Mouse (Mus musculus): Measurements from ENCODE around the gene Zfp566. TPM values are rescaled to one million over a fixed set of nuclear protein-coding genes. Genes with fewer than 3 reads are reported as not detected.
A peak's percentile ranks its signal among the peaks of the same experiment; 100 is the strongest.
"Not testable (repeated sequence)": the region's sequence is repeated elsewhere in the genome, so short reads cannot be mapped to it uniquely, and the experiment has no call there.

Zfp566 gene
- 2.3 and 2.8 TPM in 2 replicates for total RNA-seq (2014; rRNA removed)
- 13.7 and 15.5 TPM in 2 replicates for polyA plus RNA-seq (2015; fragmentation: Nextera tagmentation; extraction: Ambion mirVana)

GRCm38 (mm10) chr7:30090092-30090969 lies at the start of gene Zfp566, which contains the start of gene Gm26920:
TSS of gene Zfp566 (minus strand) at chr7:30090527.
TSS of gene Gm26920 (minus strand) at chr7:30090410.
- H3K4me3 ChIP-seq (ENCODE audit: low read length): peak within 1 kb of the TSS; percentile 66
- DNase-seq (ENCODE audit: low spot score) (peak; percentile 99), ATAC-seq (peak; percentile 95)
- WGBS: under 1% methylated on average over 40 of the region's 40 CpGs
- peak within 1 kb of the TSS; percentile 79 for H3K27ac ChIP-seq
- H3K4me2 ChIP-seq (ENCODE audit: low read depth, low read length): peak within 1 kb of the TSS; percentile 81
- H3K9ac ChIP-seq (replicated peaks; ENCODE audit: low read length): peak within 1 kb of the TSS; percentile 61
- H3K4me1 ChIP-seq (ENCODE audit: insufficient read depth, low read length): peaks cover 9% of the 10 kb centered on the region; the same call in 1 of the 2 replicates
- H3K27me3 ChIP-seq (ENCODE audit: insufficient read depth, low read length): no peaks in the 10 kb centered on the region
- H3K36me3 ChIP-seq (ENCODE audit: insufficient read depth, low read length): peaks cover 2% of the 10 kb centered on the region
- H3K9me3 ChIP-seq (ENCODE audit: low read length): no peaks in the 10 kb centered on the region
- 0 out of 2 replicates have a peak, but pooled peaks have one; percentile 6 for TF ChIP-seq CTCF (IDR thresholded peaks at IDR 0.05; ENCODE audit: low read depth)

GRCm38 (mm10) chr7:30136826-30137225 lies 46.5 kb upstream of the Zfp566 start:
- TF ChIP-seq CTCF (IDR thresholded peaks at IDR 0.05; ENCODE audit: low read depth): no peak
- Histone ChIP-seq H3K9me3 (ENCODE audit: low read length) (no peaks in the 10 kb centered on the region), H3K9ac (replicated peaks; ENCODE audit: low read length) (no peak overlapping the region), H3K4me3 (ENCODE audit: low read length) (no peak overlapping the region), H3K4me1 (ENCODE audit: insufficient read depth, low read length) (no peaks in the 10 kb centered on the region), H3K27ac (no peak overlapping the region), H3K27me3 (ENCODE audit: insufficient read depth, low read length) (no peaks in the 10 kb centered on the region), H3K4me2 (ENCODE audit: low read depth, low read length) (no peak overlapping the region), H3K36me3 (ENCODE audit: insufficient read depth, low read length) (peaks cover 28% of the 10 kb centered on the region)
- 92% methylated on average over 10 of the region's 10 CpGs for WGBS
- DNase-seq (ENCODE audit: low spot score) (no peak), ATAC-seq (no peak)

GRCm38 (mm10) chr7:30132396-30132795 lies 42.1 kb upstream of the Zfp566 start:
- ATAC-seq (no peak), DNase-seq (ENCODE audit: low spot score) (no peak)
- Histone ChIP-seq H3K4me2 (ENCODE audit: low read depth, low read length) (no peak overlapping the region), H3K27me3 (ENCODE audit: insufficient read depth, low read length) (no peaks in the 10 kb centered on the region), H3K4me1 (ENCODE audit: insufficient read depth, low read length) (no peaks in the 10 kb centered on the region), H3K4me3 (ENCODE audit: low read length) (no peak overlapping the region), H3K36me3 (ENCODE audit: insufficient read depth, low read length) (peaks cover 48% of the 10 kb centered on the region), H3K9ac (replicated peaks; ENCODE audit: low read length) (no peak overlapping the region), H3K27ac (no peak overlapping the region), H3K9me3 (ENCODE audit: low read length) (no peaks in the 10 kb centered on the region)
- no peak for TF ChIP-seq CTCF (IDR thresholded peaks at IDR 0.05; ENCODE audit: low read depth)
- 94% methylated on average over 4 of the region's 4 CpGs for WGBS

- 95% methylated on average over 8 of the region's 8 CpGs for WGBS
- Histone ChIP-seq H3K27me3 (ENCODE audit: insufficient read depth, low read length) (no peaks in the 10 kb centered on the region), H3K27ac (no peak overlapping the region), H3K4me3 (ENCODE audit: low read length) (no peak overlapping the region), H3K4me1 (ENCODE audit: insufficient read depth, low read length) (no peaks in the 10 kb centered on the region), H3K4me2 (ENCODE audit: low read depth, low read length) (no peak overlapping the region), H3K9ac (replicated peaks; ENCODE audit: low read length) (no peak overlapping the region), H3K36me3 (ENCODE audit: insufficient read depth, low read length) (peaks cover 50% of the 10 kb centered on the region), H3K9me3 (ENCODE audit: low read length) (no peaks in the 10 kb centered on the region)
- DNase-seq (ENCODE audit: low spot score) (no peak), ATAC-seq (no peak)
- no peak for TF ChIP-seq CTCF (IDR thresholded peaks at IDR 0.05; ENCODE audit: low read depth)
These were observed 39.6 kb upstream of the Zfp566 start for GRCm38 (mm10) chr7:30129900-30130299.

GRCm38 (mm10) chr7:30122188-30122530 lies 31.8 kb upstream of the Zfp566 start:
- WGBS: 3% methylated on average over 15 of the region's 15 CpGs
- Histone ChIP-seq H3K4me1 (ENCODE audit: insufficient read depth, low read length) (peaks cover 4% of the 10 kb centered on the region; the same call in 1 of the 2 replicates), H3K4me2 (ENCODE audit: low read depth, low read length) (peak overlapping the region; percentile 73), H3K9me3 (ENCODE audit: low read length) (no peaks in the 10 kb centered on the region), H3K9ac (replicated peaks; ENCODE audit: low read length) (peak overlapping the region; percentile 78), H3K4me3 (ENCODE audit: low read length) (peak overlapping the region; percentile 78), H3K27me3 (ENCODE audit: insufficient read depth, low read length) (no peaks in the 10 kb centered on the region), H3K36me3 (ENCODE audit: insufficient read depth, low read length) (peaks cover 3% of the 10 kb centered on the region; the same call in 1 of the 2 replicates), H3K27ac (peak overlapping the region; percentile 84)
- DNase-seq (ENCODE audit: low spot score) (peak; percentile 55), ATAC-seq (no peak; the same call in none of the 2 replicates)
- TF ChIP-seq CTCF (IDR thresholded peaks at IDR 0.05; ENCODE audit: low read depth): no peak

GRCm38 (mm10) chr7:30121308-30122187 lies 31.2 kb upstream of the Zfp566 start, which contains the start of gene Zfp382:
TSS of gene Zfp382 (plus strand) at chr7:30121942.
- DNase-seq (ENCODE audit: low spot score): peak; percentile 96
- Histone ChIP-seq H3K4me3 (ENCODE audit: low read length) (peak within 1 kb of the TSS; percentile 78), H3K36me3 (ENCODE audit: insufficient read depth, low read length) (no peaks in the 10 kb centered on the region), H3K9me3 (ENCODE audit: low read length) (no peaks in the 10 kb centered on the region), H3K4me1 (ENCODE audit: insufficient read depth, low read length) (peaks cover 4% of the 10 kb centered on the region; the same call in 1 of the 2 replicates), H3K9ac (replicated peaks; ENCODE audit: low read length) (peak within 1 kb of the TSS; percentile 78), H3K27me3 (ENCODE audit: insufficient read depth, low read length) (no peaks in the 10 kb centered on the region), H3K27ac (peak within 1 kb of the TSS; percentile 84), H3K4me2 (ENCODE audit: low read depth, low read length) (peak within 1 kb of the TSS; percentile 73)
- peak; percentile 97 for ATAC-seq
- under 1% methylated on average over 61 of the region's 61 CpGs for WGBS
- no peak for TF ChIP-seq CTCF (IDR thresholded peaks at IDR 0.05; ENCODE audit: low read depth)

GRCm38 (mm10) chr7:30117935-30118334 lies 27.6 kb upstream of the Zfp566 start:
- not testable (repeated sequence) for H3K4me3 ChIP-seq (ENCODE audit: low read length); H3K4me2 ChIP-seq (ENCODE audit: low read depth, low read length); H3K9me3 ChIP-seq (ENCODE audit: low read length); ATAC-seq; DNase-seq (ENCODE audit: low spot score); H3K4me1 ChIP-seq (ENCODE audit: insufficient read depth, low read length); H3K36me3 ChIP-seq (ENCODE audit: insufficient read depth, low read length); H3K27me3 ChIP-seq (ENCODE audit: insufficient read depth, low read length); H3K9ac ChIP-seq (replicated peaks; ENCODE audit: low read length); H3K27ac ChIP-seq
- WGBS: 95% methylated on average over 12 of the region's 12 CpGs

All from hindbrain, postnatal 0 days (tissue).